Mouse (Mus musculus) liver, embryonic 12.5 days (tissue): ENCODE results near the gene Rac3. TPM values are rescaled to one million over a fixed set of nuclear protein-coding genes. Genes with fewer than 3 reads are reported as not detected.

ENCODE experiments used
- ATAC-seq: fragments of 200-750 bp; cut with Nextera tagmentation; 2 replicates; pipeline ENCODE4 v1.8.0; 2017; ENCODE audit warnings: moderate number of reproducible peaks, mild to moderate bottlenecking, moderate library complexity
- H3K27ac ChIP-seq: fragments of 300-500 bp; sonication (generic); 2 replicates; pipeline ENCODE4 v1.5.1; 2016; ENCODE audit warnings: mild to moderate bottlenecking
- H3K27me3 ChIP-seq: fragments of 300-500 bp; sonication (generic); replicated peaks from 2 replicates; pipeline ENCODE4 v1.6.1; 2016; ENCODE audit warnings: mild to moderate bottlenecking, moderate library complexity
- H3K36me3 ChIP-seq: fragments of 300-500 bp; sonication (generic); 2 replicates; pipeline ENCODE4 v1.6.1; 2016; ENCODE audit warnings: mild to moderate bottlenecking, moderate library complexity
- H3K4me1 ChIP-seq: fragments of 300-500 bp; sonication (generic); 2 replicates; pipeline ENCODE4 v1.6.1; 2016
- H3K4me2 ChIP-seq: fragments of 300-500 bp; sonication (generic); 2 replicates; pipeline ENCODE4 v1.6.1; 2016; ENCODE audit warnings: mild to moderate bottlenecking, moderate library complexity
- H3K4me3 ChIP-seq: fragments of 300-500 bp; sonication (generic); 2 replicates; pipeline ENCODE4 v1.5.1; 2016; ENCODE audit warnings: mild to moderate bottlenecking, moderate library complexity
- H3K9ac ChIP-seq: fragments of 300-500 bp; sonication (generic); 2 replicates; pipeline ENCODE4 v1.6.1; 2016; ENCODE audit warnings: mild to moderate bottlenecking, moderate library complexity
- H3K9me3 ChIP-seq: fragments of 300-500 bp; sonication (generic); replicated peaks from 2 replicates; pipeline ENCODE4 v1.6.1; 2016; ENCODE audit warnings: mild to moderate bottlenecking, moderate library complexity
- WGBS: fragments of 180-500 bp; shearing (Covaris S2); methylation state at CpG from one replicate; pipeline ENCODE4 v1.1.7; 2016; ENCODE audit not compliant: insufficient replicate concordance; 5-methylcytosine and 5-hydroxymethylcytosine counted together
- polyA plus RNA-seq: library from polyadenylated mRNA; unstranded; fragments of >200 nt; fragmentation: Nextera tagmentation; extraction: Ambion mirVana; gene quantifications from 2 replicates; pipeline ENCODE4 v1.2.1, GENCODE M21; 2016

Gene Rac3
- polyA plus RNA-seq, 1 experiment from 2014 or later = 3.1 TPM

- Histone ChIP-seq H3K4me1 (peaks cover 40% of the 10 kb centered on the region), H3K9me3 (no peaks in the 10 kb centered on the region)
- WGBS = 68% methylated on average over 2 of the region's 2 CpGs
Observed at GRCm38 (mm10) chr11:120709551-120709950, 11.7 kb upstream of the Rac3 start.

GRCm38 (mm10) chr11:120710672-120711071 lies 10.6 kb upstream of the Rac3 start:
- Histone ChIP-seq H3K4me1 (peaks cover 39% of the 10 kb centered on the region), H3K9ac (no peak overlapping the region), H3K9me3 (no peaks in the 10 kb centered on the region), H3K27ac (no peak overlapping the region), H3K27me3 (no peaks in the 10 kb centered on the region), H3K4me3 (no peak overlapping the region), H3K4me2 (no peak overlapping the region), H3K36me3 (peaks cover 53% of the 10 kb centered on the region)
- WGBS = 79% methylated on average over 5 of the region's 5 CpGs
- ATAC-seq = no peak

More at GRCm38 (mm10) chr11:120709551-120709950, 11.7 kb upstream of the Rac3 start:
- Histone ChIP-seq H3K4me3 (no peak overlapping the region), H3K27me3 (no peaks in the 10 kb centered on the region), H3K27ac (no peak overlapping the region), H3K36me3 (peaks cover 44% of the 10 kb centered on the region), H3K9ac (no peak overlapping the region), H3K4me2 (no peak overlapping the region)
- ATAC-seq = no peak

GRCm38 (mm10) chr11:120711980-120712604 lies 9.2 kb upstream of the Rac3 start:
- H3K9ac ChIP-seq = peak overlapping the region; percentile 83; the same call in 1 of the 2 replicates
- ATAC-seq = no peak
- peak overlapping the region; percentile 75; the same call in 1 of the 2 replicates for H3K4me3 ChIP-seq

GRCm38 (mm10) chr11:120712771-120713568 lies 8.3 kb upstream of the Rac3 start:
- Histone ChIP-seq H3K36me3 (peaks cover 65% of the 10 kb centered on the region), H3K27me3 (no peaks in the 10 kb centered on the region), H3K9me3 (no peaks in the 10 kb centered on the region), H3K4me1 (peaks cover 25% of the 10 kb centered on the region), H3K9ac (peak overlapping the region; percentile 83), H3K4me2 (peak overlapping the region; percentile 99), H3K4me3 (peak overlapping the region; percentile 75), H3K27ac (peak overlapping the region; percentile 77)
- ATAC-seq = peak; percentile 27
- under 1% methylated on average over 38 of the region's 38 CpGs for WGBS

More at GRCm38 (mm10) chr11:120711980-120712604, 9.2 kb upstream of the Rac3 start:
- Histone ChIP-seq H3K4me2 (peak overlapping the region; percentile 99), H3K27me3 (no peaks in the 10 kb centered on the region), H3K36me3 (peaks cover 56% of the 10 kb centered on the region), H3K4me1 (peaks cover 29% of the 10 kb centered on the region), H3K9me3 (no peaks in the 10 kb centered on the region), H3K27ac (no peak overlapping the region)
- 60% methylated on average over 8 of the region's 8 CpGs for WGBS

GRCm38 (mm10) chr11:120713580-120714518 lies 7.4 kb upstream of the Rac3 start, which contains the start of the genes Cenpx and Lrrc45:
Cenpx (minus strand) TSS chr11:120713738.
Lrrc45 (plus strand) TSS chr11:120713925.
- Histone ChIP-seq H3K27ac (peak within 1 kb of the TSS; percentile 77), H3K36me3 (peaks cover 68% of the 10 kb centered on the region)
- WGBS = 3% methylated on average over 53 of the region's 53 CpGs

GRCm38 (mm10) chr11:120714546-120714945 lies 6.7 kb upstream of the Rac3 start:
- peak overlapping the region; percentile 75 for H3K4me3 ChIP-seq
- 36% methylated on average over 10 of the region's 10 CpGs for WGBS
- peaks cover 68% of the 10 kb centered on the region for H3K36me3 ChIP-seq
- H3K27me3 ChIP-seq = no peaks in the 10 kb centered on the region
- H3K9ac ChIP-seq = peak overlapping the region; percentile 73
- H3K27ac ChIP-seq = peak overlapping the region; percentile 49; the same call in 1 of the 2 replicates
- peaks cover 25% of the 10 kb centered on the region for H3K4me1 ChIP-seq
- no peak for ATAC-seq
- no peaks in the 10 kb centered on the region for H3K9me3 ChIP-seq
- H3K4me2 ChIP-seq = peak overlapping the region; percentile 99

More at GRCm38 (mm10) chr11:120713580-120714518, 7.4 kb upstream of the Rac3 start, which contains the start of the genes Cenpx and Lrrc45:
- peak within 1 kb of the TSS; percentile 83 for H3K9ac ChIP-seq
- H3K4me1 ChIP-seq = peaks cover 25% of the 10 kb centered on the region
- H3K9me3 ChIP-seq = no peaks in the 10 kb centered on the region
- H3K27me3 ChIP-seq = no peaks in the 10 kb centered on the region
- ATAC-seq = peak; percentile 96
- H3K4me3 ChIP-seq = peak within 1 kb of the TSS; percentile 75
- peak within 1 kb of the TSS; percentile 99 for H3K4me2 ChIP-seq

- peaks cover 25% of the 10 kb centered on the region for H3K4me1 ChIP-seq
- H3K36me3 ChIP-seq = peaks cover 68% of the 10 kb centered on the region
- peak overlapping the region; percentile 73; the same call in 1 of the 2 replicates for H3K9ac ChIP-seq
- no peak for ATAC-seq
- H3K9me3 ChIP-seq = no peaks in the 10 kb centered on the region
- no peak overlapping the region for H3K27ac ChIP-seq
- H3K4me2 ChIP-seq = peak overlapping the region; percentile 99
- 82% methylated on average over 9 of the region's 9 CpGs for WGBS
- H3K4me3 ChIP-seq = peak overlapping the region; percentile 75; the same call in 1 of the 2 replicates
- peaks cover 5% of the 10 kb centered on the region for H3K27me3 ChIP-seq
Observed at GRCm38 (mm10) chr11:120715131-120715530, 6.1 kb upstream of the Rac3 start.

GRCm38 (mm10) chr11:120719242-120719641 lies 2.0 kb upstream of the Rac3 start:
- Histone ChIP-seq H3K27me3 (peaks cover 42% of the 10 kb centered on the region), H3K4me1 (peaks cover 28% of the 10 kb centered on the region), H3K9ac (no peak overlapping the region), H3K27ac (no peak overlapping the region), H3K36me3 (peaks cover 53% of the 10 kb centered on the region), H3K9me3 (no peaks in the 10 kb centered on the region), H3K4me2 (no peak overlapping the region), H3K4me3 (no peak overlapping the region)
- WGBS = 86% methylated on average over 9 of the region's 9 CpGs
- ATAC-seq = no peak

GRCm38 (mm10) chr11:120719841-120720376 lies 1.4 kb upstream of the Rac3 start:
- no peak overlapping the region for H3K4me2 ChIP-seq
- 86% methylated on average over 13 of the region's 13 CpGs for WGBS
- H3K4me1 ChIP-seq = peaks cover 21% of the 10 kb centered on the region
- no peaks in the 10 kb centered on the region for H3K9me3 ChIP-seq
- H3K4me3 ChIP-seq = no peak overlapping the region
- peaks cover 51% of the 10 kb centered on the region for H3K36me3 ChIP-seq
- H3K9ac ChIP-seq = no peak overlapping the region
- ATAC-seq = no peak
- peaks cover 42% of the 10 kb centered on the region for H3K27me3 ChIP-seq
- no peak overlapping the region for H3K27ac ChIP-seq

- Histone ChIP-seq H3K4me2 (peak overlapping the region; percentile 80), H3K4me1 (peaks cover 17% of the 10 kb centered on the region), H3K27ac (no peak overlapping the region), H3K4me3 (no peak overlapping the region), H3K9me3 (no peaks in the 10 kb centered on the region), H3K27me3 (peaks cover 46% of the 10 kb centered on the region), H3K9ac (peak overlapping the region; percentile 10; the same call in 1 of the 2 replicates), H3K36me3 (peaks cover 47% of the 10 kb centered on the region)
- 9% methylated on average over 17 of the region's 17 CpGs for WGBS
- peak; percentile 19; the same call in 1 of the 2 replicates for ATAC-seq
Observed at GRCm38 (mm10) chr11:120720450-120720849, 820 bp upstream of the Rac3 start.
